Mouse (Mus musculus): ENCODE data around the gene Fam49a. TPM values are rescaled to one million over a fixed set of nuclear protein-coding genes. Genes with fewer than 3 reads are reported as not detected.
A peak's percentile ranks its signal among the peaks of the same experiment; 100 is the strongest.

Gene Fam49a
- polyA plus RNA-seq, 1 experiment from 2014 or later = 27.8 TPM

DNA sequence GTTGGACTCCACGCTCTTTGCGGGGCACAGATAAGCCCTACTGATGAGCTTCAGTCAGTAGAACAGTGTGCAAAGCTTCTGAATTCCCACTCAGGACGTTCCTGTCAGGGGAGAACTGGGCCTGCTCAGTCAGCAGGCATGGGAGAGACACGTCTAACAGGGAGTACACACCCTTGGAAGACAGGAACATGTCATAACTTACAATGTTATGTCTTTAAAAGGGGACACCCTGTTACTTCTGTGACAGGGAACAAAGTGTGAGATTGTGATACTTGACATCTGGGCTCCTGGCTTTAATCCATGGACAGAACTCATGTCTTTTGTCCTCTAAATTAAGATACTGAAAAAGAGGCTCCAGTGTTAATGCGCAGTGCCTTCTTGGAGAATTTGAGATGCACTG is 72.5 kb downstream of the Fam49a start:
- Histone ChIP-seq H3K9me3 (no peaks in the 10 kb centered on the region), H3K36me3 (peaks cover 7% of the 10 kb centered on the region; the same call in 1 of the 2 replicates), H3K4me1 (peaks cover 8% of the 10 kb centered on the region; the same call in 1 of the 2 replicates), H3K9ac (no peak overlapping the region), H3K27me3 (replicated peaks) (no peaks in the 10 kb centered on the region), H3K4me2 (no peak overlapping the region), H3K4me3 (no peak overlapping the region), H3K27ac (replicated peaks) (no peak overlapping the region)
- no peak for ATAC-seq (ENCODE audit: extremely low read depth, insufficient number of reproducible peaks, low FRiP score, low TSS enrichment)
- WGBS = 67% methylated on average over 5 of the region's 5 CpGs

DNA sequence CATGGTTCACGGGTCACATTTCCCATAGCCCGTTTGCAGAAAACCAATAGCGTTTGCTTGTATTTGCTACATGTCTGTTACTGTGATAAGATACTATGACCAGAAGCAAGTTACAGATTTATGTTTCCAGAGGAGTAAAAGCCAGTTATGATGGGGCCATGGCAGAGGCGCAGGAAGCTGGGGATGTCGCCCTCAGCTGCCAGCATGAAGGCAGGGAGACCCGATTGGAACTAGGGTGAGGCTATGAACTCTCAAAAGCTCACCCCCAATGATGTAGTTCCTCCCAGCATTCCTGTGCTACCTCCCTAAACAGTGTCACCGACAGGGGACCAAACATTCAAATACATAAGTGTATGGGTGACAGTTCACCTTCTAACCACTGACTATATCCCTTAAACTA is 73.6 kb downstream of the Fam49a start:
- no peak overlapping the region for H3K27ac ChIP-seq (replicated peaks)
- H3K9ac ChIP-seq = no peak overlapping the region
- ATAC-seq (ENCODE audit: extremely low read depth, insufficient number of reproducible peaks, low FRiP score, low TSS enrichment) = no peak
- H3K4me2 ChIP-seq = no peak overlapping the region
- H3K4me1 ChIP-seq = peaks cover 8% of the 10 kb centered on the region; the same call in 1 of the 2 replicates
- H3K4me3 ChIP-seq = no peak overlapping the region
- no peaks in the 10 kb centered on the region for H3K27me3 ChIP-seq (replicated peaks)
- H3K36me3 ChIP-seq = peaks cover 7% of the 10 kb centered on the region; the same call in 1 of the 2 replicates
- 85% methylated on average over 7 of the region's 7 CpGs for WGBS
- no peaks in the 10 kb centered on the region for H3K9me3 ChIP-seq

DNA sequence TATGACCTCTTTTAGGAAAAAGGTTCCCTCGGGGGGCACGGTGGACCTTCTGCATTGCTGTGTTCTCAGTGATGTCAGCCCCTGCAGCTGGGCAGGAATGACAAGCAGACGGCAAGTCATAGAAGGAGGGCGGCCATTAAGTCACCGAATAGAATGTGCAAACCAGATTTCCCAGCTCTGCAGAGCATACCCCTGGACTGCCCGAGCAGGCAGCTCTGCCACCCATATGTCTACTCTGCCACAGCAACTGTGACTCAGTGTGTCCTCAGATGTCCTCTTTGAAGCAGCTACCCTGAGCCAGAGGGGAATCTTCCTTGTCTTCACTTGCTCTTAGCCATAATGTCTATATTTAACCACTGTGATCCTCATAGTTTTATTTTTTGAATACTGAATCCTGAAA is 75.4 kb downstream of the Fam49a start:
- H3K4me3 ChIP-seq = no peak overlapping the region
- H3K9me3 ChIP-seq = no peaks in the 10 kb centered on the region
- peaks cover 8% of the 10 kb centered on the region; the same call in 1 of the 2 replicates for H3K4me1 ChIP-seq
- peaks cover 7% of the 10 kb centered on the region; the same call in 1 of the 2 replicates for H3K36me3 ChIP-seq
- H3K27me3 ChIP-seq (replicated peaks) = no peaks in the 10 kb centered on the region
- no peak for ATAC-seq (ENCODE audit: extremely low read depth, insufficient number of reproducible peaks, low FRiP score, low TSS enrichment)
- no peak overlapping the region for H3K27ac ChIP-seq (replicated peaks)
- WGBS = 72% methylated on average over 6 of the region's 6 CpGs
- H3K4me2 ChIP-seq = no peak overlapping the region
- H3K9ac ChIP-seq = no peak overlapping the region

DNA sequence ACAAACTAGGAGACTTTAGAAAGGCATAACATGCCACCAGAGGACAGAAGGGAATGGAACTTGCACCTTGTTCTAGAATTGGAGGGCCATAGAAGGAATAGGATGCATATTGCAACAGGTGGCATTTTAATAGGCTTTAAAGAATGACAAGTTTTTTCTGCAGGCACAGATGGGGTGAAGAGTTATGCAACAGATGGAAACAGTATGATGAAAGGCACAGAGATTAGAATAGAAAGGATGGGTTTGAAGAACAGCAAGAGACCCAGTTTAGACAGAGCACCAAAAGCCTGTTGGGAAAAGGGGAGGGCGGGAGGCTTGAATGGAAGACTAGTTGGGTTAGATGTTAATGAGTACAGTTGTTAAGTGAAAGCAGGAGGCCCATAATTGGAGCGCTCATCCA is 81.4 kb downstream of the Fam49a start:
- Histone ChIP-seq H3K9me3 (no peaks in the 10 kb centered on the region), H3K4me3 (no peak overlapping the region), H3K27me3 (replicated peaks) (no peaks in the 10 kb centered on the region), H3K27ac (replicated peaks) (no peak overlapping the region), H3K9ac (no peak overlapping the region), H3K36me3 (peaks cover 5% of the 10 kb centered on the region; the same call in 1 of the 2 replicates), H3K4me1 (no peaks in the 10 kb centered on the region), H3K4me2 (no peak overlapping the region)
- no peak for ATAC-seq (ENCODE audit: extremely low read depth, insufficient number of reproducible peaks, low FRiP score, low TSS enrichment)
- 84% methylated on average over 2 of the region's 2 CpGs for WGBS

DNA sequence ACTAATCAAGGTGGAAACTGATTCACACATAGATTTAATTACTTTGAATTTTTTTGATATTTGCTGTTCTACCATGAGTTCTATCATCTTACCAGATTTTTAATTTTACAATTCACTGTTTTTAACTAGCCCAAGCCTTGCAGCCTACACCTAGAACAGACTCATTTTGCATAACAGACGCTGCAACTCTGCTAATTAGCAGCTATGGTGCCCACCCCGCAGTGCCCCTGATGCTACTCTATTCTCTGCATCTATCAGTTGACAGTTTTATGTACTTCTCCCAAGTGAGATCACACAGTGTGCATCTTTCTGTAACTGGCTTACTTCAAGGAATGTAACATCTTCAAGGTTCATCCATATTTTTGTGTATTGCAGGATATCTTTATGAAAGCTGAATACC is 86.7 kb downstream of the Fam49a start:
- H3K4me1 ChIP-seq = peaks cover 16% of the 10 kb centered on the region
- no peak for ATAC-seq (ENCODE audit: extremely low read depth, insufficient number of reproducible peaks, low FRiP score, low TSS enrichment)
- no peak overlapping the region for H3K4me2 ChIP-seq
- H3K9ac ChIP-seq = no peak overlapping the region
- H3K27ac ChIP-seq (replicated peaks) = no peak overlapping the region
- no peaks in the 10 kb centered on the region for H3K9me3 ChIP-seq
- H3K36me3 ChIP-seq = no peaks in the 10 kb centered on the region
- 80% methylated on average over 2 of the region's 2 CpGs for WGBS
- H3K27me3 ChIP-seq (replicated peaks) = no peaks in the 10 kb centered on the region
- no peak overlapping the region for H3K4me3 ChIP-seq

DNA sequence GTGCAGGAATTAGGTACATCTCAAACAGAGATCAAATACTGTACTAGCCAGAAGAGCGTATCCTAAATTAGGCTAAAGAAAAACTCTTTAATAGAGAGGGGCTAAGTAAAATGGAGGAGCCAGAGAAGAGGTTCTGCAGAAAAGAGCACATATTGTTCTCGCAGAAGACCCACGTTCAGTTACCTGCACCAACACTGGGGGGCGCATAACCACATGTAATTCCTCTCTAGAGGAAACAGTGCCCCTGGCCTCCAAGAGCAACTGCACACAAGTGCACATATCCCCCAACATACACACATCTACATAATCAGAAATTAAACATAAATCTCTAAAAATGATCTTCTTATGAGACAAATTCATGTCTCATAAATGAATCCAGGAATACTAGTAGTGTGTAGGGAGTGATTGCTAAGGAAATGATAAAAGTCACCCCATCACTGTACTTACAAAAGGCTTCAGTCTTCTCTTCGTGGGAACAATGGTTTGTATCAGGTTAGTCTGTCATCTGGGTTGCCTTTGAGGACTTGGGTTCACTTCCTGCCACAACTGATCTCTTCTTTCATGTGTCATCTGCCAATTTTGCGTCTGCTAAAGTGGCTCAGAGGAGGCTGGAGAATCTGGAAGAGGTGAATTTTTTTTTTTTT is 87.8 kb downstream of the Fam49a start:
- no peak overlapping the region for H3K4me3 ChIP-seq
- H3K27me3 ChIP-seq (replicated peaks) = no peaks in the 10 kb centered on the region
- no peaks in the 10 kb centered on the region for H3K36me3 ChIP-seq
- peaks cover 26% of the 10 kb centered on the region for H3K4me1 ChIP-seq
- H3K9ac ChIP-seq = no peak overlapping the region
- H3K4me2 ChIP-seq = no peak overlapping the region
- H3K9me3 ChIP-seq = no peaks in the 10 kb centered on the region
- H3K27ac ChIP-seq (replicated peaks) = no peak overlapping the region
- no peak for ATAC-seq (ENCODE audit: extremely low read depth, insufficient number of reproducible peaks, low FRiP score, low TSS enrichment)
- 73% methylated on average over 6 of the region's 6 CpGs for WGBS

DNA sequence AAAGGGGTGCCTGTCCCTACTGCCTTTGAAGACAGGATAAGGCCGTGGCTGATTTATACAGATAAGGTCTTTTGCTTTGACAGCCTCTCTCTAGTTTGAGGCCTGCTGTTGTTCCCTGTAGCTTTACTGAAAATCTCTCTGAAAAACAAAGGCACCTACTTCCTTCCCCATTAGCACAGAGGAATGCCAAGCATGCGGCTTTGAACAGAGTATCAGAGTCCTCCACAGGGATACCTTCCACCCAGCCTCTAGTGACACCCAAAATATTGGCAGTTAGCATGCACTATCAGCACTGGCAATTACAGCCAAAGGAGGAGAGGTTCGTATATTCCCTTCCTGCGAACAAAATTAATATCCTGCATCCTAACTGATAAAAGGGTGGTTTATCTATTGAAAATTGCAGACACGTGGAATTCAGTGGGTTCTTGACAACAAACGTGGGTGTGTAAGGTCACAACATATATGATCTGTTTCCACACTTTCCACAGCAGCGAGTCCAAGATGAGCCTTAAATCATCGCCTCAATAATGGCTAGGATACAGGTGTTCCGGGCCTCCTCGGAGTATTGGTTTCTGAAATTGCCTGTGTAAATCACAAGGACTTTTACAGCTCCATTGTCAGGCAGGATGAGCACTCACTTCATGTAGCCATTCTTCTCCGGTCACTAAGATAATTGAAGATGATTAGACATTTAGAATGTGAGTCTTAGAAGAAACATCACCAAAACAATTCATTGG is 90.0 kb downstream of the Fam49a start:
- no peak for ATAC-seq (ENCODE audit: extremely low read depth, insufficient number of reproducible peaks, low FRiP score, low TSS enrichment)
- Histone ChIP-seq H3K4me2 (no peak overlapping the region), H3K27me3 (replicated peaks) (no peaks in the 10 kb centered on the region), H3K36me3 (no peaks in the 10 kb centered on the region), H3K4me1 (peaks cover 43% of the 10 kb centered on the region), H3K9me3 (no peaks in the 10 kb centered on the region), H3K4me3 (no peak overlapping the region), H3K9ac (no peak overlapping the region), H3K27ac (replicated peaks) (peak overlapping the region; percentile 76)
- WGBS = 47% methylated on average over 11 of the region's 11 CpGs

DNA sequence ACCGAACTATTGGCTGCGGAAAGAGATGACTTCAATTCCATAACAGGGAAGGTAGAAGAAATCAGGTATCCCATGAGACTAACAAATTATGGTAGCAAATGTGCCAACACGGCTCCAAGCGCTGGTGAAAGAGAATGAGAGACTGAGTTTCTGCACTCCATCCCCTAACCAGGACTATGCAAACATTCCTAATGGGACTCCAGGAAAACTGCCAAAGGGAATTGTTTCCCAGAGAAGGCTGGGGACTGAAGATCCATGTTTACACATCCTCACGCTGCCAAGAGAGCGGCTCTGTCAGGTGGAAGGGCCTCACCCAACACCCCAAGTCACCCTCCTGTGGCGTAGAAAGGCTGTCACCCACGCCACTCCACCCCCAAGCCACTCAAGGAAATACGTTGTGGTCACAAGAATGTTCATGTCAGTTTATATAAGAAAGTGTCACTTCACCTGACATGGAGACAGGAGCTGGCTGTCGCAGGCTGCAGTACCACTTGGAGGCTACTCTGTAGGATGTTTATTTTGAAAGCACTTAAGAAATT is 92.2 kb downstream of the Fam49a start:
- Histone ChIP-seq H3K4me2 (no peak overlapping the region), H3K27me3 (replicated peaks) (no peaks in the 10 kb centered on the region), H3K36me3 (peaks cover 8% of the 10 kb centered on the region), H3K4me3 (no peak overlapping the region), H3K27ac (replicated peaks) (peak overlapping the region; percentile 39; the same call in 1 of the 2 replicates), H3K9me3 (no peaks in the 10 kb centered on the region), H3K9ac (no peak overlapping the region), H3K4me1 (peaks cover 47% of the 10 kb centered on the region)
- no peak for ATAC-seq (ENCODE audit: extremely low read depth, insufficient number of reproducible peaks, low FRiP score, low TSS enrichment)
- 53% methylated on average over 10 of the region's 10 CpGs for WGBS

DNA sequence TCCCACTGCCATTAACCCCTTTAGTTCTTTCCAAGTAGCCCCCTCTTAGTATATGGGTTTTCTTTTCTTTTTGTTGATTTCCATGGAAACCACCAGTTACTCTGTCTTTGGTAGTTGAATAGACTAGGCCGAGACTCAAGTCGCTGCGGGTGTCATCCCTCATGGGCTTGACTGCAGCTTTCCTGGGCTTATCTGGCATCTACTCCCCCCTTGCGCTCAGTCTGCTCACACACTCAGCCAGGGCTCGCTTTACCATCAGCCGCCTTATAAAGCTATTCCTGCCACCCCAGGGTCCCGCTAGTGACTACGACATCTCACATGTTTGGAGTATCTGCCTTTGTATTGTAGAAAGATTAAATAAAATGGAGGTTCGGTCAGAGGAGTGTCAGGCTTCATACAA is 94.1 kb downstream of the Fam49a start:
- Histone ChIP-seq H3K27me3 (replicated peaks) (no peaks in the 10 kb centered on the region), H3K27ac (replicated peaks) (peak overlapping the region; percentile 89), H3K4me3 (no peak overlapping the region), H3K9ac (peak overlapping the region; percentile 38; the same call in 1 of the 2 replicates), H3K4me2 (peak overlapping the region; percentile 49), H3K36me3 (peaks cover 15% of the 10 kb centered on the region), H3K9me3 (no peaks in the 10 kb centered on the region), H3K4me1 (peaks cover 46% of the 10 kb centered on the region)
- ATAC-seq (ENCODE audit: extremely low read depth, insufficient number of reproducible peaks, low FRiP score, low TSS enrichment) = 0 out of 2 replicates have a peak, but pooled peaks have one; percentile 21
- whole genome bisulfite sequencing = 20% methylated on average over 9 of the region's 9 CpGs

DNA sequence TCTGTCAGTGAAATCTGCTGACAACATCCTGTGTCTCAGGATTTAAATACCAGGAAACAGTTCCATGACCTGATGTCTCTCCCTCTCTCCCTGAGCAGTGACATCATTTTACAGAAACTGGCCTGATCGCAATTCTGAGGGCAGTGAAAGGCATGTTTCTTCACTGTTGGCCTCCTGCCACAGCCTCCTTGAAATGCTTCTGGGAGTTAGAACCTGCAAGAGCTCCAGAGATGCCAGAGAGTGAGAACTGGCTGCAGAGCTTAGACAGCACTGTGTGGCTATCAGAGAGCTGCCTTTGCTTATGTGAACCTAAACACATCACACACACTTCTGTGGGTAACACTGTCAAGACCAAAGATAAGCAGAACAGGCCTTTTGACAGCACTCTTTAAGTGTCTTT is 94.5 kb downstream of the Fam49a start:
- Histone ChIP-seq H3K27me3 (replicated peaks) (no peaks in the 10 kb centered on the region), H3K4me1 (peaks cover 41% of the 10 kb centered on the region), H3K9me3 (no peaks in the 10 kb centered on the region), H3K4me3 (no peak overlapping the region), H3K36me3 (peaks cover 19% of the 10 kb centered on the region), H3K4me2 (peak overlapping the region; percentile 49), H3K27ac (replicated peaks) (peak overlapping the region; percentile 89), H3K9ac (no peak overlapping the region)
- peak; percentile 61; the same call in 1 of the 2 replicates for ATAC-seq (ENCODE audit: extremely low read depth, insufficient number of reproducible peaks, low FRiP score, low TSS enrichment)
- 4% methylated on average over 1 of the region's 1 CpGs for WGBS

DNA sequence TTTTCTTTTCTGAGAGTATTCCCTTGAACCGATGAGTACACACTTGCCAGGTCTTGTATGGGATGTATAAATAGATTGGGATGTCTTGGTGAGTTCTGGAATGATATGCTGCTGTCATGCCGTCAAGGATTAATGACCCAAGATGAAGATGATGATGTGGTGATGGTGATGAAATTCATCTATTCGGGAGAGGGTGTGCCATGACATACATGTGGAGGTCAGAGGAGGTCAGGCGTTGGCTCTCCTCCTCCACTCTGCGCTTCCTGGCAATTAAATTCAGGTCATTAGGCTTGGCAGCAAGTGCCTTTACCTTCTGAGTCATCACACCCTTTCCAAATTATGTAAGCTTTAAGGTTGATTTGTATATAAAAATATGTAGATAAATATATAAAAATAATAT is 95.0 kb downstream of the Fam49a start:
- peak overlapping the region; percentile 49 for H3K4me2 ChIP-seq
- H3K4me1 ChIP-seq = peaks cover 37% of the 10 kb centered on the region
- no peaks in the 10 kb centered on the region for H3K9me3 ChIP-seq
- 39% methylated on average over 5 of the region's 5 CpGs for WGBS
- no peak overlapping the region for H3K4me3 ChIP-seq
- H3K27me3 ChIP-seq (replicated peaks) = no peaks in the 10 kb centered on the region
- no peak for ATAC-seq (ENCODE audit: extremely low read depth, insufficient number of reproducible peaks, low FRiP score, low TSS enrichment)
- peaks cover 23% of the 10 kb centered on the region for H3K36me3 ChIP-seq
- no peak overlapping the region for H3K9ac ChIP-seq
- H3K27ac ChIP-seq (replicated peaks) = peak overlapping the region; percentile 89

Data from heart, embryonic 13.5 days (tissue).